Mouse (Mus musculus) ES-E14 (cell line): ENCODE data around the gene Ddb1. TPM values are rescaled to one million over a fixed set of nuclear protein-coding genes. Genes with fewer than 3 reads are reported as not detected.

Experiments used
- DNase-seq: peaks from one replicate; pipeline ENCODE4 v3.0.0-alpha.2; 2013; ENCODE audit warnings: low read depth, low spot score
- H3K27ac ChIP-seq: 2 replicates; pipeline ENCODE4 v1.5.1; 2012; ENCODE audit warnings: low read depth, mild to moderate bottlenecking, low read length, moderate library complexity, mixed read lengths; ENCODE audit not compliant: poor library complexity, insufficient read depth, severe bottlenecking
- H3K36me3 ChIP-seq: 2 replicates; pipeline ENCODE4 v1.6.1; 2012; ENCODE audit warnings: mild to moderate bottlenecking, low read length, moderate library complexity, mixed read lengths; ENCODE audit not compliant: control insufficient read depth, poor library complexity, insufficient read depth, severe bottlenecking
- H3K4me1 ChIP-seq, 2 experiments: fragments of 150-350 bp in 1 of 2; sonication (generic) in 1 of 2; 2 replicates each; pipeline ENCODE4 v1.6.1; 2012; ENCODE audit warnings: low read length in 2 of 2, mild to moderate bottlenecking in 1 of 2, mixed read lengths in 1 of 2; ENCODE audit not compliant: control insufficient read depth in 2 of 2, insufficient read depth in 2 of 2, poor library complexity in 1 of 2
- H3K4me3 ChIP-seq, 2 experiments: fragments of 150-350 bp in 1 of 2; sonication (generic) in 1 of 2; 2 replicates each; pipeline ENCODE4 v1.5.1; 2012; ENCODE audit warnings: low read length in 2 of 2, low read depth in 1 of 2, mild to moderate bottlenecking in 1 of 2, mixed read lengths in 1 of 2; ENCODE audit not compliant: insufficient read depth in 1 of 2, poor library complexity in 1 of 2, severe bottlenecking in 1 of 2
- H3K9ac ChIP-seq: 2 replicates; pipeline ENCODE4 v1.6.1; 2012; ENCODE audit warnings: low read depth, mild to moderate bottlenecking, low read length, mixed read lengths; ENCODE audit not compliant: poor library complexity, insufficient read depth, severe bottlenecking
- H3K9me3 ChIP-seq: fragments of 150-350 bp; sonication (generic); 2 replicates; pipeline ENCODE4 v1.6.1; 2012; ENCODE audit warnings: low read depth, mild to moderate bottlenecking, low read length; ENCODE audit not compliant: control insufficient read depth, insufficient read depth
- CHD2 ChIP-seq: IDR thresholded peaks from 2 replicates; pipeline ENCODE4 v1.6.1; 2014; ENCODE audit warnings: mild to moderate bottlenecking, low read depth, low read length, inconsistent platforms
- HCFC1 ChIP-seq: IDR thresholded peaks from 2 replicates; pipeline ENCODE4 v1.6.1; 2012; ENCODE audit warnings: low read length, inconsistent platforms, borderline replicate concordance; ENCODE audit not compliant: insufficient read depth
- MAFK ChIP-seq: IDR thresholded peaks from 2 replicates; pipeline ENCODE4 v1.6.1; 2014; ENCODE audit warnings: mild to moderate bottlenecking, low read depth, low read length, inconsistent platforms; ENCODE audit not compliant: insufficient read depth
- ZC3H11A ChIP-seq: IDR thresholded peaks from 2 replicates; pipeline ENCODE4 v1.6.1; 2012; ENCODE audit warnings: low read depth, mild to moderate bottlenecking, inconsistent platforms, low read length, borderline replicate concordance
- ZNF384 ChIP-seq: IDR thresholded peaks from 2 replicates; pipeline ENCODE4 v1.6.1; 2012; ENCODE audit warnings: low read depth, low read length, inconsistent platforms
- in situ Hi-C, 2 experiments: fragments of 600-800 bp; cut with MboI; formaldehyde crosslinking; loops; one replicate each; pipeline ENCODE4 v1.15.1; 2025; ENCODE audit warnings: low sequenced_read_pairs in 2 of 2, inconsistent platforms in 1 of 2; ENCODE audit not compliant: unreplicated experiment in 2 of 2
- total RNA-seq: library from RNA; depleted of rRNA; stranded (reverse); fragments of 300-350 nt; gene quantifications from 2 replicates; pipeline ENCODE4 v1.2.3, GENCODE M21; 2012

Ddb1 gene
- total RNA-seq, 1 experiment, result 635 TPM

- in situ Hi-C loops, result no loop called here
- DNase-seq, result no peak
- Histone ChIP-seq H3K4me1 (no peaks in the 10 kb centered on the region), H3K36me3 (no peaks in the 10 kb centered on the region), H3K9ac (no peak overlapping the region), H3K27ac (no peak overlapping the region), H3K4me3 (no peak overlapping the region), H3K9me3 (no peaks in the 10 kb centered on the region)
- TF ChIP-seq CHD2 (no peak), ZC3H11A (no peak), HCFC1 (no peak), MAFK (no peak), ZNF384 (no peak)
Observed at GRCm38 (mm10) chr19:10661919-10662318, 56.8 kb downstream of the Ddb1 start.

GRCm38 (mm10) chr19:10662665-10663064 is 57.5 kb downstream of the Ddb1 start:
- in situ Hi-C loops, result no loop called here
- Histone ChIP-seq H3K9me3 (no peaks in the 10 kb centered on the region), H3K4me1 (no peaks in the 10 kb centered on the region), H3K27ac (no peak overlapping the region), H3K9ac (no peak overlapping the region), H3K4me3 (no peak overlapping the region), H3K36me3 (no peaks in the 10 kb centered on the region)
- TF ChIP-seq MAFK (no peak), ZNF384 (no peak), CHD2 (no peak), HCFC1 (no peak), ZC3H11A (no peak)
- DNase-seq, result no peak

- no peak for TF ChIP-seq ZC3H11A
- TF ChIP-seq CHD2, result no peak
- TF ChIP-seq MAFK, result no peak
- TF ChIP-seq ZNF384, result no peak
- no peak for TF ChIP-seq HCFC1
- H3K9ac ChIP-seq, result no peak overlapping the region
- H3K4me3 ChIP-seq, result no peak overlapping the region
- no peaks in the 10 kb centered on the region for H3K9me3 ChIP-seq
- in situ Hi-C loops, result no loop called here
- no peak overlapping the region for H3K27ac ChIP-seq
- no peaks in the 10 kb centered on the region for H3K4me1 ChIP-seq
- no peaks in the 10 kb centered on the region for H3K36me3 ChIP-seq
- DNase-seq, result no peak
Observed at GRCm38 (mm10) chr19:10665093-10665492, 60.0 kb downstream of the Ddb1 start.

- Histone ChIP-seq H3K4me3 (no peak overlapping the region), H3K4me1 (no peaks in the 10 kb centered on the region), H3K9me3 (no peaks in the 10 kb centered on the region), H3K9ac (no peak overlapping the region), H3K27ac (no peak overlapping the region), H3K36me3 (no peaks in the 10 kb centered on the region)
- in situ Hi-C loops, result no loop called here
- DNase-seq, result peak; percentile 42
- TF ChIP-seq HCFC1, result no peak
- peak; percentile 60; the same call in 1 of the 2 replicates for TF ChIP-seq ZC3H11A
Observed at GRCm38 (mm10) chr19:10665499-10665898, 60.4 kb downstream of the Ddb1 start.

GRCm38 (mm10) chr19:10671319-10671718 is 66.2 kb downstream of the Ddb1 start:
- no peak for DNase-seq
- no peaks in the 10 kb centered on the region for H3K36me3 ChIP-seq
- H3K4me3 ChIP-seq, result no peak overlapping the region
- peaks cover 8 to 10% of the 10 kb centered on the region in 2 experiments; a peak in 3 of 4 replicates for H3K4me1 ChIP-seq
- H3K27ac ChIP-seq, result no peak overlapping the region
- H3K9ac ChIP-seq, result no peak overlapping the region
- no peaks in the 10 kb centered on the region for H3K9me3 ChIP-seq
- TF ChIP-seq CHD2, result no peak
- no peak for TF ChIP-seq MAFK
- no peak for TF ChIP-seq ZNF384
- TF ChIP-seq HCFC1, result no peak
- TF ChIP-seq ZC3H11A, result no peak
- in situ Hi-C loops, result no loop called here
